Mouse (Mus musculus) kidney, adult 2 months (tissue): Measurements from ENCODE around the gene 4930402H24Rik.

Source experiments
- CTCF ChIP-seq: fragments of 200-500 bp; conservative IDR thresholded peaks from 2 replicates; pipeline ENCODE4 v1.5.1; 2011; ENCODE audit warnings: low read depth, mild to moderate bottlenecking, control low read depth, low read length, moderate library complexity, mixed read lengths; ENCODE audit not compliant: insufficient read depth, insufficient read length
- POLR2A ChIP-seq: fragments of 200-500 bp; IDR thresholded peaks from one replicate; pipeline ENCODE4 v1.6.1; 2011; ENCODE audit warnings: low read depth, low read length, control low read depth

DNA sequence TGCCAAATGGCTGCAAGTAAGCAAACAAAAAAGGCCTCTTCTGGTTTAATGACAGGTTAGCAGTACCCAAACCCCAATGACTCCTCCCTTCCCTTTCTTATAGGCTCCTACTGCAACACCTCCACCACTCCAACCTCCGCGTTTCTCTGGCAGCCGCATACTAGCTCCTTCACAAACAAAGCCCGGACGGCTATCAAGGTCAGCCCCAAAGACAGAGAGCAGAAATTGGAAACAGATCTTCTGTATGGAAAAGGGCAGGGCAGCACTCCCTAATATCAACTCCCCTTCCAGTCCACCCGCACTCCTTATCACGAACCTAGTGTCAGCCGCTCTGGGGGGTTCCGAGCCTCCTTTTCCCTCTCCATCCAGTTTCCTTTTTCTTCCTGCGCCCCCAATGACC, 67.1 kb downstream of the 4930402H24Rik start:
- no peak for TF ChIP-seq POLR2A
- no peak for TF ChIP-seq CTCF
